Mouse (Mus musculus) neural tube, embryonic 11.5 days (tissue): ENCODE results near the gene Mtx2. TPM values are rescaled to one million over a fixed set of nuclear protein-coding genes. Genes with fewer than 3 reads are reported as not detected.

Source experiments
- ATAC-seq: fragments of 200-750 bp; cut with Nextera tagmentation; 2 replicates; pipeline ENCODE4 v1.8.0; 2017; ENCODE audit warnings: moderate number of reproducible peaks, mild to moderate bottlenecking, moderate TSS enrichment, moderate library complexity; ENCODE audit not compliant: insufficient read depth, low FRiP score, low TSS enrichment
- DNase-seq: peaks from one replicate; pipeline ENCODE4 v3.0.0-alpha.2; 2015; ENCODE audit warnings: low spot score
- H3K27ac ChIP-seq: fragments of 300-500 bp; sonication (generic); 2 replicates; pipeline ENCODE4 v1.5.1; 2014; ENCODE audit warnings: low read depth, mild to moderate bottlenecking, low read length
- H3K27me3 ChIP-seq: fragments of 300-500 bp; sonication (generic); 2 replicates; pipeline ENCODE4 v1.6.1; 2014; ENCODE audit warnings: mild to moderate bottlenecking, low read length, mixed read lengths; ENCODE audit not compliant: control insufficient read depth, insufficient read depth
- H3K36me3 ChIP-seq: fragments of 300-500 bp; sonication (generic); 2 replicates; pipeline ENCODE4 v1.6.1; 2014; ENCODE audit warnings: mild to moderate bottlenecking, low read length, moderate library complexity, mixed read lengths; ENCODE audit not compliant: control insufficient read depth, insufficient read depth
- H3K4me1 ChIP-seq: fragments of 300-500 bp; sonication (generic); 2 replicates; pipeline ENCODE4 v1.6.1; 2014; ENCODE audit warnings: low read length, mixed read lengths; ENCODE audit not compliant: control insufficient read depth, insufficient read depth
- H3K4me2 ChIP-seq: fragments of 300-500 bp; sonication (generic); 2 replicates; pipeline ENCODE4 v1.6.1; 2014; ENCODE audit warnings: low read depth, mild to moderate bottlenecking, moderate library complexity
- H3K4me3 ChIP-seq: fragments of 300-500 bp; sonication (generic); 2 replicates; pipeline ENCODE4 v1.5.1; 2014; ENCODE audit warnings: low read depth, low read length
- H3K9ac ChIP-seq: fragments of 300-500 bp; sonication (generic); 2 replicates; pipeline ENCODE4 v1.6.1; 2014; ENCODE audit warnings: mild to moderate bottlenecking, low read length
- H3K9me3 ChIP-seq: fragments of 300-500 bp; sonication (generic); 2 replicates; pipeline ENCODE4 v1.6.1; 2016; ENCODE audit warnings: low read length; ENCODE audit not compliant: control insufficient read depth
- WGBS: fragments of 180-500 bp; shearing (Covaris S2); extraction: QIAGEN DNeasy Blood & Tissue Kit; methylation state at CpG from one replicate; pipeline ENCODE4 v1.1.7; 2014; 5-methylcytosine and 5-hydroxymethylcytosine counted together
- polyA plus RNA-seq: library from polyadenylated mRNA; unstranded; fragments of >200 nt; fragmentation: Nextera tagmentation; extraction: Ambion mirVana; gene quantifications from 2 replicates; pipeline ENCODE4 v1.2.1, GENCODE M21; 2014

The Mtx2 gene
- polyA plus RNA-seq, 1 experiment from 2014 or later = 163 TPM

- Histone ChIP-seq H3K27me3 (no peaks in the 10 kb centered on the region), H3K4me2 (no peak overlapping the region), H3K27ac (no peak overlapping the region), H3K9ac (no peak overlapping the region), H3K36me3 (no peaks in the 10 kb centered on the region), H3K4me3 (no peak overlapping the region), H3K9me3 (no peaks in the 10 kb centered on the region), H3K4me1 (peaks cover 3% of the 10 kb centered on the region; the same call in 1 of the 2 replicates)
- WGBS = 33% methylated on average over 3 of the region's 3 CpGs
- no peak for ATAC-seq
- no peak for DNase-seq
Measured at GRCm38 (mm10) chr2:74901764-74902295, 76.2 kb downstream of the Mtx2 start.

- H3K9me3 ChIP-seq = no peaks in the 10 kb centered on the region
- no peak overlapping the region for H3K4me3 ChIP-seq
- H3K9ac ChIP-seq = no peak overlapping the region
- H3K4me1 ChIP-seq = no peaks in the 10 kb centered on the region
- H3K36me3 ChIP-seq = no peaks in the 10 kb centered on the region
- WGBS = 73% methylated on average over 19 of the region's 19 CpGs
- no peak overlapping the region for H3K27ac ChIP-seq
- no peaks in the 10 kb centered on the region for H3K27me3 ChIP-seq
- ATAC-seq (no peak), DNase-seq (no peak)
- no peak overlapping the region for H3K4me2 ChIP-seq
Measured at GRCm38 (mm10) chr2:74907368-74908291, 82.0 kb downstream of the Mtx2 start.

- Histone ChIP-seq H3K36me3 (no peaks in the 10 kb centered on the region), H3K27me3 (no peaks in the 10 kb centered on the region), H3K4me1 (no peaks in the 10 kb centered on the region), H3K9me3 (no peaks in the 10 kb centered on the region), H3K9ac (no peak overlapping the region), H3K27ac (no peak overlapping the region), H3K4me2 (no peak overlapping the region), H3K4me3 (no peak overlapping the region)
- DNase-seq = no peak
- no peak for ATAC-seq
- WGBS = 86% methylated on average over 7 of the region's 7 CpGs
Measured at GRCm38 (mm10) chr2:74912031-74912430, 86.4 kb downstream of the Mtx2 start.

- ATAC-seq (no peak), DNase-seq (no peak)
- Histone ChIP-seq H3K4me1 (no peaks in the 10 kb centered on the region), H3K27ac (no peak overlapping the region), H3K4me3 (no peak overlapping the region), H3K36me3 (no peaks in the 10 kb centered on the region), H3K4me2 (no peak overlapping the region), H3K27me3 (no peaks in the 10 kb centered on the region), H3K9ac (no peak overlapping the region), H3K9me3 (no peaks in the 10 kb centered on the region)
- 38% methylated on average over 9 of the region's 9 CpGs for WGBS
Measured at GRCm38 (mm10) chr2:74917880-74918537, 92.4 kb downstream of the Mtx2 start.

- no peak overlapping the region for H3K4me3 ChIP-seq
- H3K9me3 ChIP-seq = no peaks in the 10 kb centered on the region
- no peak overlapping the region for H3K27ac ChIP-seq
- no peaks in the 10 kb centered on the region for H3K36me3 ChIP-seq
- no peaks in the 10 kb centered on the region for H3K4me1 ChIP-seq
- no peak for DNase-seq
- H3K4me2 ChIP-seq = no peak overlapping the region
- no peaks in the 10 kb centered on the region for H3K27me3 ChIP-seq
- H3K9ac ChIP-seq = no peak overlapping the region
- ATAC-seq = no peak
- 69% methylated on average over 22 of the region's 22 CpGs for WGBS
Measured at GRCm38 (mm10) chr2:74925968-74926814, 100.6 kb downstream of the Mtx2 start.

Other genes starting within 250 kb of the Mtx2 start
- 46.5 and 48.3 TPM in 2 replicates for gene Lnpk, start 246.4 kb upstream of the Mtx2 start, polyA plus RNA-seq
- gene Evx2, start 166.2 kb upstream of the Mtx2 start, polyA plus RNA-seq = 0.54 and 0.69 TPM in 2 replicates
- 0.41 and 1.0 TPM in 2 replicates for gene Hoxd13, start 157.5 kb upstream of the Mtx2 start, polyA plus RNA-seq
- 2.1 TPM in 2 replicates for gene Hoxd12, start 150.8 kb upstream of the Mtx2 start, polyA plus RNA-seq
- gene Hoxd11, start 146.2 kb upstream of the Mtx2 start, polyA plus RNA-seq = 8.1 and 8.5 TPM in 2 replicates
- 28.1 and 29.3 TPM in 2 replicates for gene Hoxd10, start 133.9 kb upstream of the Mtx2 start, polyA plus RNA-seq
- gene Hoxd9, start 128.1 kb upstream of the Mtx2 start, polyA plus RNA-seq = 14.3 and 17.3 TPM in 2 replicates
- 21.3 and 23.1 TPM in 2 replicates for gene Hoxd8, start 121.2 kb upstream of the Mtx2 start, polyA plus RNA-seq
- 52.7 and 55.0 TPM in 2 replicates for gene Hoxd3, start 113.9 kb upstream of the Mtx2 start, polyA plus RNA-seq
- 9.2 and 11.2 TPM in 2 replicates for gene Hoxd4, start 113.9 kb upstream of the Mtx2 start, polyA plus RNA-seq
- gene Gm28230, start 99.1 kb upstream of the Mtx2 start, polyA plus RNA-seq = 3.9 and 5.5 TPM in 2 replicates
- 9.0 and 9.8 TPM in 2 replicates for gene Hoxd1, start 62.8 kb upstream of the Mtx2 start, polyA plus RNA-seq